Mouse (Mus musculus): ENCODE results near the gene Gm20604.

The Gm20604 gene

GRCm38 (mm10) chr12:102705216-102705871 is 53.1 kb downstream of the Gm20604 start:
- peak; percentile 99 for DNase-seq

- peak; percentile 73 for DNase-seq
These were observed 53.8 kb downstream of the Gm20604 start, which contains the start of gene Itpk1 for GRCm38 (mm10) chr12:102704457-102705198. Gene Itpk1, minus strand, starts transcription at chr12:102704930.

GRCm38 (mm10) chr12:102703921-102704408 is 54.5 kb downstream of the Gm20604 start:
- DNase-seq, result no peak

- DNase-seq, result no peak
These were observed 55.0 kb downstream of the Gm20604 start for GRCm38 (mm10) chr12:102703441-102703840.

- no peak for DNase-seq
These were observed 55.4 kb downstream of the Gm20604 start for GRCm38 (mm10) chr12:102703111-102703412.

GRCm38 (mm10) chr12:102702356-102703110 is 55.9 kb downstream of the Gm20604 start:
- DNase-seq, result peak; percentile 97

- DNase-seq, result no peak
These were observed 56.7 kb downstream of the Gm20604 start for GRCm38 (mm10) chr12:102701691-102702207.

GRCm38 (mm10) chr12:102700453-102700852 is 58.0 kb downstream of the Gm20604 start:
- DNase-seq, result no peak

GRCm38 (mm10) chr12:102699156-102699555 is 59.3 kb downstream of the Gm20604 start:
- DNase-seq, result no peak

GRCm38 (mm10) chr12:102698089-102698684 is 60.3 kb downstream of the Gm20604 start:
- no peak for DNase-seq

- no peak for DNase-seq
These were observed 61.1 kb downstream of the Gm20604 start for GRCm38 (mm10) chr12:102697381-102697780.

- no peak for DNase-seq
These were observed 61.7 kb downstream of the Gm20604 start for GRCm38 (mm10) chr12:102696635-102697354.

- DNase-seq, result no peak
These were observed 62.9 kb downstream of the Gm20604 start for GRCm38 (mm10) chr12:102695369-102696239.

GRCm38 (mm10) chr12:102691761-102692160 is 66.7 kb downstream of the Gm20604 start:
- no peak for DNase-seq
